Mouse (Mus musculus) liver, embryonic 13.5 days (tissue): ENCODE results near the gene Vim. TPM values are rescaled to one million over a fixed set of nuclear protein-coding genes. Genes with fewer than 3 reads are reported as not detected.

ENCODE experiments used
- ATAC-seq: fragments of 200-750 bp; cut with Nextera tagmentation; 2 replicates; pipeline ENCODE4 v1.8.0; 2017; ENCODE audit warnings: low read depth, mild to moderate bottlenecking, moderate number of reproducible peaks, moderate library complexity
- DNase-seq: peaks from one replicate; pipeline ENCODE4 v3.0.0; 2022
- H3K27ac ChIP-seq: fragments of 300-500 bp; sonication (generic); 2 replicates; pipeline ENCODE4 v1.5.1; 2015; ENCODE audit warnings: moderate library complexity, mild to moderate bottlenecking, inconsistent platforms
- H3K27me3 ChIP-seq: fragments of 300-500 bp; sonication (generic); 2 replicates; pipeline ENCODE4 v1.6.1; 2015; ENCODE audit warnings: mild to moderate bottlenecking, inconsistent platforms
- H3K36me3 ChIP-seq: fragments of 300-500 bp; sonication (generic); 2 replicates; pipeline ENCODE4 v1.6.1; 2015; ENCODE audit warnings: mild to moderate bottlenecking, inconsistent platforms
- H3K4me1 ChIP-seq: fragments of 300-500 bp; sonication (generic); replicated peaks from 2 replicates; pipeline ENCODE4 v1.6.1; 2015; ENCODE audit warnings: inconsistent platforms
- H3K4me2 ChIP-seq: fragments of 300-500 bp; sonication (generic); 2 replicates; pipeline ENCODE4 v1.6.1; 2015; ENCODE audit warnings: inconsistent platforms, mild to moderate bottlenecking, moderate library complexity
- H3K4me3 ChIP-seq: fragments of 300-500 bp; sonication (generic); replicated peaks from 2 replicates; pipeline ENCODE4 v1.5.1; 2015; ENCODE audit warnings: mild to moderate bottlenecking, inconsistent platforms
- H3K9ac ChIP-seq: fragments of 300-500 bp; sonication (generic); 2 replicates; pipeline ENCODE4 v1.6.1; 2015; ENCODE audit warnings: mild to moderate bottlenecking, inconsistent platforms
- H3K9me3 ChIP-seq: fragments of 300-500 bp; sonication (generic); replicated peaks from 2 replicates; pipeline ENCODE4 v1.6.1; 2016; ENCODE audit warnings: inconsistent platforms
- WGBS: fragments of 180-500 bp; shearing (Covaris S2); methylation state at CpG from one replicate; pipeline ENCODE4 v1.1.7; 2015; ENCODE audit not compliant: insufficient replicate concordance; 5-methylcytosine and 5-hydroxymethylcytosine counted together
- polyA plus RNA-seq: library from polyadenylated mRNA; unstranded; fragments of >200 nt; fragmentation: Nextera tagmentation; extraction: Ambion mirVana; gene quantifications from 2 replicates; pipeline ENCODE4 v1.2.1, GENCODE M21; 2015

The Vim gene
- polyA plus RNA-seq, 1 experiment from 2014 or later: 95.1 TPM

DNA sequence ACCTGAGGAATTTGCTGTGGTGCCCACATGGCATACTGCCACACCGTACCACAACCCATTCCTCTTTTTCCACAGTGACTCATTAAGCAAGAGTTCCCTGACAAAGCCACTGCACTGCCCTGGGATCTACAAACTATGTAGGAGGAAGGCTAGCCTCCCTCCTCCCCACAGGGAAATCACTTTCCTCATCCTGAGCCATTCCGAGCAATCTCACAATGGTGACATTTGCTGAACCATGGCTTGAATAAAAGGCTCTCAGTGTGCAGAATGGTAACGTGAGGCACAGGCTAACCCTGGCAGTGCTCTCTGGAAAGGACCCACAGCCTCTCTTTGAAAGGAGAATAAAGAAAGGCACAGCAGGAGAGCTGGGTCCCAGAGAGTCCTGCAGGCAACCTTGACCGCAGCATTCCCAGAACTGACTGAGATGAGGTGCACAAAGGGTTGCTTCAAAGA is 1.6 kb upstream of the Vim start:
- Histone ChIP-seq H3K4me3 (no peak overlapping the region), H3K4me2 (no peak overlapping the region), H3K27ac (no peak overlapping the region), H3K9ac (no peak overlapping the region), H3K4me1 (peaks cover 31% of the 10 kb centered on the region), H3K9me3 (no peaks in the 10 kb centered on the region), H3K36me3 (no peaks in the 10 kb centered on the region), H3K27me3 (peaks cover 60% of the 10 kb centered on the region)
- 51% methylated on average over 4 of the region's 4 CpGs for WGBS
- ATAC-seq: no peak
- DNase-seq: no peak

DNA sequence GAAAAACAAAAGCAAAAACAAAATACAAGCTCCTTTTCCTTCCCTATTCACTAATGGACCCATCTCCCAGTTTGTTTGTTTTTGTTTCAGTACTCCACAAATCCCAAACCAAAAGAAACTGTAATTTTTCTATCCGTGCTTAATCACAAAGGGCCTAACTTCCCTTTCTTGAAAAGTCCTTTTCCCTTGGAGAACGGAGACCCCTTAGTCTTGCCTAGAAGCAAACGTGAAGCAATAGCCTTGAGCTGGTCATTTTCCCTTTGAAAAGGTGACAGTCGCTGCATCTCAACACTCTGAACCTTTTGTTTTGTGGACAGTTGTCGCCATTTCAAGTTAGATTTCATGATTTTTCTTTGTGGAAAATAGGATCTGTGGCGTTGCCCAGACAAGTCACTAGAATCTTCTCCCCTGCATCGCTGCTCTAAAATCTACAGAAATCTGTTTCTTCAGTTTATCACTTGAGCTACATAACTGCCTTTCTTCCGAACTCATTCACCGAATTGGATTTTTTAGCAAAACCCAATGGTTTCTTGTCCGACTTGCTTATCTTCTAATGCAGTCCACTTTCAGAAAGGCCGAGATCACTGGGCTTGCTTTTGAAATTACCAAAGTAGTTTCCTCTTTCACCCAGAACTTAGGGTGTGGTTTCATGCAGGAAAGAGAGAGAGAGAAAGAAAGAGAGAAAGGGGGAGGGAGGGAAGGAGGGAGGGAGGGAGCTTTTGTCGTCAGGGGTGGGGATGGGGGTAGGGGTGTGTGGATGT is 900 bp upstream of the Vim start:
- no peak for DNase-seq
- WGBS: 5% methylated on average over 12 of the region's 12 CpGs
- peaks cover 60% of the 10 kb centered on the region for H3K27me3 ChIP-seq

DNA sequence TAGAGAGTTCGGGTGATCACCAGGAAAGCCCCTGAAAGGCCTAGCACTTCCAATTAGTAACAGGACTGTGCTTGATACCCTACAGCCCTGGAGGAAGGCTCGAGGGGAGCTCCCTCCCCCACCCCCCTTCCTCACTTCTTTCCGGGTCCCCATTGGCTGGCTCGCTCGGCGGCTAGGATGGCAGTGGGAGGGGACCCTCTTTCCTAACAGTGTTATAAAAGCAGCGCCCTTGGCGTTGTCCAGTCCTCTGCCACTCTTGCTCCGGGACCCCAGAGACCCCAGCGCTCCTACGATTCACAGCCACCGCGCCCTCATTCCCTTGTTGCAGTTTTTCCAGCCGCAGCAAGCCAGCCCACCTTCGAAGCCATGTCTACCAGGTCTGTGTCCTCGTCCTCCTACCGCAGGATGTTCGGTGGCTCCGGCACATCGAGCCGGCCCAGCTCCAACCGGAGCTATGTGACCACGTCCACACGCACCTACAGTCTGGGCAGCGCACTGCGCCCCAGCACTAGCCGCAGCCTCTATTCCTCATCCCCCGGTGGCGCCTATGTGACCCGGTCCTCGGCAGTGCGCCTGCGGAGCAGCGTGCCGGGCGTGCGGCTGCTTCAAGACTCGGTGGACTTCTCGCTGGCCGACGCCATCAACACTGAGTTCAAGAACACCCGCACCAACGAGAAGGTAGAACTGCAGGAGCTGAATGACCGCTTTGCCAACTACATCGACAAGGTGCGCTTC is 506 bp downstream of the Vim start:
- Histone ChIP-seq H3K9ac (peak overlapping the region; percentile 67), H3K27me3 (peaks cover 63% of the 10 kb centered on the region), H3K4me3 (peak overlapping the region; percentile 60), H3K9me3 (no peaks in the 10 kb centered on the region), H3K4me1 (peaks cover 31% of the 10 kb centered on the region), H3K4me2 (peak overlapping the region; percentile 66), H3K36me3 (0 out of 2 replicates have a peak, but pooled peaks cover 2% of the 10 kb centered on the region), H3K27ac (peak overlapping the region; percentile 49)
- peak; percentile 15 for DNase-seq
- under 1% methylated on average over 46 of the region's 46 CpGs for WGBS
- ATAC-seq: peak; percentile 71

More for the DNA sequence above, 900 bp upstream of the Vim start:
- ATAC-seq: no peak; the same call in 1 of the 2 replicates
- no peaks in the 10 kb centered on the region for H3K9me3 ChIP-seq
- no peaks in the 10 kb centered on the region for H3K36me3 ChIP-seq
- peak overlapping the region; percentile 58 for H3K27ac ChIP-seq
- no peak overlapping the region for H3K9ac ChIP-seq
- H3K4me1 ChIP-seq: peaks cover 31% of the 10 kb centered on the region
- H3K4me3 ChIP-seq: peak overlapping the region; percentile 60
- peak overlapping the region; percentile 66 for H3K4me2 ChIP-seq

DNA sequence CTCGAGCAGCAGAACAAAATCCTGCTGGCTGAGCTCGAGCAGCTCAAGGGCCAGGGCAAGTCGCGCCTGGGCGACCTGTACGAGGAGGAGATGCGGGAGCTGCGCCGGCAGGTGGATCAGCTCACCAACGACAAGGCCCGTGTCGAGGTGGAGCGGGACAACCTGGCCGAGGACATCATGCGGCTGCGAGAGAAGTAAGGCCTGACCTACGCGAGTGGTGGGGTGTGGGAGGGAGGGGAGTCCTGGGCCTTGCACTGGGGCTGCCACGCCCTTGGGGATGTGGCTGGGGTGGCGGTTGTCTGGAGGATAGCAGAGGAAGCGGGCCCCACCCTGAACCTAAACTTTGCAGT is 1.0 kb downstream of the Vim start:
- Histone ChIP-seq H3K27ac (peak overlapping the region; percentile 49), H3K9me3 (no peaks in the 10 kb centered on the region), H3K4me2 (peak overlapping the region; percentile 66), H3K4me3 (peak overlapping the region; percentile 60), H3K36me3 (0 out of 2 replicates have a peak, but pooled peaks cover 2% of the 10 kb centered on the region), H3K27me3 (peaks cover 63% of the 10 kb centered on the region), H3K4me1 (peaks cover 31% of the 10 kb centered on the region), H3K9ac (peak overlapping the region; percentile 67)
- peak; percentile 42 for DNase-seq
- under 1% methylated on average over 21 of the region's 21 CpGs for WGBS
- peak; percentile 76 for ATAC-seq

DNA sequence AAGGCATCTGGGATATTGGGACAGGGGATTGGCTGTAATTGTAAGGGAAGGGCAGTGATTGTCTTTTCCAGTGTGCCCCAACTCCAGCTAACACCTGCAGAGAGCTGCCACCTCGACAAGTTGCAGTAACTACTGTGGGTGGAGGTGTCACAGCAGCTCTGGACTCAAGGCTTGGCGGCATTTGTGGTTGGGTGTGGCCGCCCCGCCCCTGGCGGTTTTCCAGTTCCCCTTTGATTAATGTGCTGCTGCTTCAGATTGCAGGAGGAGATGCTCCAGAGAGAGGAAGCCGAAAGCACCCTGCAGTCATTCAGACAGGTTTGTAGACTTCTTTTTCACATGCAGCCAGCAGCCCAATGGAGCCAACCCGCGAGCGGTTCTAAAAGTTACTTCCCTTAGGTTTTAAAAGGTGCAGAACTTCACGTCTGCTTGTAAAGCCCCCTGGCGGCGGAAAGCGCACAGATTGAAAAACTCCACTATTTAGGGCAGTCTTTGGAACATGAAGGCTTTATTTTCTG is 1.6 kb downstream of the Vim start:
- ATAC-seq: peak; percentile 41; the same call in 1 of the 2 replicates
- Histone ChIP-seq H3K4me1 (peaks cover 31% of the 10 kb centered on the region), H3K4me3 (peak overlapping the region; percentile 60), H3K36me3 (0 out of 2 replicates have a peak, but pooled peaks cover 5% of the 10 kb centered on the region), H3K27me3 (peaks cover 60% of the 10 kb centered on the region), H3K27ac (peak overlapping the region; percentile 49), H3K4me2 (peak overlapping the region; percentile 66), H3K9me3 (no peaks in the 10 kb centered on the region), H3K9ac (peak overlapping the region; percentile 67)
- DNase-seq: peak; percentile 50
- WGBS: 1% methylated on average over 13 of the region's 13 CpGs

DNA sequence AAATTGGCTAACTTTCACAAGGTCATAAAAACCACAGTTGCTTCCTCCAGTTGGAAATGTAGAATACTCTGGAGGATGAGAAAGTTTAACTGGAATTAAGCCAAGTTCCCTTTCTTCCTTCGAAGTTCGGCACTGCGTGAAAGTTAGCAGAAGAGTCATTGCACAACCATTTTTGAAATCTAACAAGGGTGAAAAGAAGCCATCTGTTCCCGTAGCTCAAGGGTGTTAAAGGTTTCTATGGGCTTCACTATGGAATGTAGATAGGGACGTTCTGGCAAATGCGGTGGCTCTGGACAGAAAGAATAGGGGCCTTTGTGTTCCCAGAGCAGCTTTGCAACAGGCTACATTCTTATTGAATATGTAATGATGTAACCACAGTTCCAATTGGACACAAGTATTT is 2.2 kb downstream of the Vim start:
- Histone ChIP-seq H3K36me3 (0 out of 2 replicates have a peak, but pooled peaks cover 5% of the 10 kb centered on the region), H3K9me3 (no peaks in the 10 kb centered on the region), H3K4me2 (peak overlapping the region; percentile 66), H3K27me3 (peaks cover 54% of the 10 kb centered on the region), H3K4me3 (peak overlapping the region; percentile 60), H3K9ac (peak overlapping the region; percentile 67), H3K27ac (no peak overlapping the region), H3K4me1 (peaks cover 31% of the 10 kb centered on the region)
- 50% methylated on average over 6 of the region's 6 CpGs for WGBS
- ATAC-seq (no peak), DNase-seq (no peak)

DNA sequence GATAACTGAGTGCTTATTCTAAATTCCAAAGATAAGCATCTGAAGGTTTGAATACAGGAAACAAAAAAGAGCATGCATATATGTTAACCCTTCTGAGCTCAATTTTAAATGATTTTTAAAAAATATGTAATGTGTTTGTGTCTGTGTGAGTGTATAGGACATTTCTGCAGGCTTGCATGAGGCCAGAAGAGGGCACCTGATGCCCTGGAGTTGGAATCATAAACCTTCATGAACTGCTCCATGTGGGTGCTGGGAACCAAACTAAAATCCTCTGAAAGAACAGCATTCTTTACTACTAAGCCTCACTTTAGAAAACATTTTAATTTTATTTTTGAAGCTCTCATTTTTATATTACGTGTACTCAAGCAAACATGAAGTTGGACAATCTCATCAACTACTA is 3.7 kb downstream of the Vim start:
- H3K36me3 ChIP-seq: 0 out of 2 replicates have a peak, but pooled peaks cover 5% of the 10 kb centered on the region
- peaks cover 45% of the 10 kb centered on the region for H3K27me3 ChIP-seq
- no peaks in the 10 kb centered on the region for H3K9me3 ChIP-seq
- no peak overlapping the region for H3K4me3 ChIP-seq
- WGBS: 75% methylated on average over 1 of the region's 1 CpGs
- no peak overlapping the region for H3K4me2 ChIP-seq
- DNase-seq: no peak
- peaks cover 31% of the 10 kb centered on the region for H3K4me1 ChIP-seq
- no peak for ATAC-seq
- H3K9ac ChIP-seq: no peak overlapping the region
- H3K27ac ChIP-seq: no peak overlapping the region

DNA sequence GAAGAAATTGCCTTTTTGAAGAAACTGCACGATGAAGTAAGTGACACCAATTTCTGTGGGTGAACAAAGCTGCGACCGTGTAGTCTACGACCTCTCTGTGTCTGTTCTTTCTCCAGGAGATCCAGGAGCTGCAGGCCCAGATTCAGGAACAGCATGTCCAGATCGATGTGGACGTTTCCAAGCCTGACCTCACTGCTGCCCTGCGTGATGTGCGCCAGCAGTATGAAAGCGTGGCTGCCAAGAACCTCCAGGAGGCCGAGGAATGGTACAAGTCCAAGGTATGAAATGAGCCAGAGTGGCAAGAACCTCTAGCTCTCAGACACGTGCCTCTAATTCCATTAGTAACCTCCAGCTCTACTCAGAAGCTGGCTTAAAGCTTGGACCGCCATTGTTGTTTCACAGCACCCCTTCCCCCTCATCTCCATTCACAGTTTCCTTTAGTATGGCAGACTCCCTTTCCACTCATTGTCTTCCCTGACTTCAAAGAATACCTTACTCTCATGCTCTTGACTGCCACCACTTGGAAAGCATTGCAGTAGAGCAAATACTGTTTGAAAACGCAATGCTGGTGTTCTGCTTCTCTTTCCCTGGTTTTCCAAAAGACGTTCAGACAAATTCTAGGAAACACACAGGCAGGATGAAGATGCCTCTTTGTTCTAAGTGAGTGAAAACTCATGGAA is 4.9 kb downstream of the Vim start:
- 73% methylated on average over 14 of the region's 14 CpGs for WGBS
- Histone ChIP-seq H3K27ac (no peak overlapping the region), H3K9ac (no peak overlapping the region), H3K36me3 (0 out of 2 replicates have a peak, but pooled peaks cover 5% of the 10 kb centered on the region), H3K4me2 (no peak overlapping the region), H3K9me3 (no peaks in the 10 kb centered on the region), H3K4me3 (no peak overlapping the region), H3K27me3 (peaks cover 33% of the 10 kb centered on the region), H3K4me1 (peaks cover 24% of the 10 kb centered on the region)
- ATAC-seq (no peak), DNase-seq (no peak)

DNA sequence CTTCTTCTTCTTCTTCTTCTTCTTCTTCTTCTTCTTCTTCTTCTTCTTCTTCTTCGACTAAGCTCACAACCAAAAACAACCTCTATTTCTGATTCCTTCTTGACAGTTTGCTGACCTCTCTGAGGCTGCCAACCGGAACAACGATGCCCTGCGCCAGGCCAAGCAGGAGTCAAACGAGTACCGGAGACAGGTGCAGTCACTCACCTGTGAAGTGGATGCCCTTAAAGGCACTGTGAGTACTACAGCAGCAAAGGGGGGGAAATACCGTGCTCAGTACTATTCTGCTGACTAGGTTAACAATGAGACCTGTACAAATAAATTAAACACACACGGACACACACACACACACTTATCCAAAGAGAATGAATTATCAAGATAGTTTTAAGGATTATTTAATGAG is 5.6 kb downstream of the Vim start:
- H3K9me3 ChIP-seq: no peaks in the 10 kb centered on the region
- peaks cover 26% of the 10 kb centered on the region for H3K27me3 ChIP-seq
- H3K4me1 ChIP-seq: peaks cover 17% of the 10 kb centered on the region
- no peak overlapping the region for H3K27ac ChIP-seq
- DNase-seq (no peak), ATAC-seq (no peak)
- H3K9ac ChIP-seq: no peak overlapping the region
- no peak overlapping the region for H3K4me3 ChIP-seq
- 0 out of 2 replicates have a peak, but pooled peaks cover 5% of the 10 kb centered on the region for H3K36me3 ChIP-seq
- WGBS: 78% methylated on average over 8 of the region's 8 CpGs
- H3K4me2 ChIP-seq: no peak overlapping the region

DNA sequence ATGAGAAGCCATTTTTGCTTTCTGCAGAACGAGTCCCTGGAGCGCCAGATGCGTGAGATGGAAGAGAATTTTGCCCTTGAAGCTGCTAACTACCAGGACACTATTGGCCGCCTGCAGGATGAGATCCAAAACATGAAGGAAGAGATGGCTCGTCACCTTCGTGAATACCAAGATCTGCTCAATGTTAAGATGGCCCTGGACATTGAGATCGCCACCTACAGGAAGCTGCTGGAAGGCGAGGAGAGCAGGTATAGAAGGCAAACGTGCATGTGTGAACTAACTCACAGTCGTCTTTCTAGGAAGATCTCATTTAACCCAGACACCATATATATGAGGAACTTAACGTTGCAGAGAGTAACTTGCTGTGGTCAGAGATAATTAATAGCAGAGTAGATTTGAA is 6.3 kb downstream of the Vim start:
- Histone ChIP-seq H3K36me3 (0 out of 2 replicates have a peak, but pooled peaks cover 5% of the 10 kb centered on the region), H3K27me3 (peaks cover 19% of the 10 kb centered on the region), H3K9me3 (no peaks in the 10 kb centered on the region), H3K27ac (no peak overlapping the region), H3K4me2 (no peak overlapping the region), H3K4me3 (no peak overlapping the region), H3K9ac (no peak overlapping the region), H3K4me1 (peaks cover 10% of the 10 kb centered on the region)
- WGBS: 51% methylated on average over 11 of the region's 11 CpGs
- DNase-seq: no peak
- 0 out of 2 replicates have a peak, but pooled peaks have one; percentile 39 for ATAC-seq

DNA sequence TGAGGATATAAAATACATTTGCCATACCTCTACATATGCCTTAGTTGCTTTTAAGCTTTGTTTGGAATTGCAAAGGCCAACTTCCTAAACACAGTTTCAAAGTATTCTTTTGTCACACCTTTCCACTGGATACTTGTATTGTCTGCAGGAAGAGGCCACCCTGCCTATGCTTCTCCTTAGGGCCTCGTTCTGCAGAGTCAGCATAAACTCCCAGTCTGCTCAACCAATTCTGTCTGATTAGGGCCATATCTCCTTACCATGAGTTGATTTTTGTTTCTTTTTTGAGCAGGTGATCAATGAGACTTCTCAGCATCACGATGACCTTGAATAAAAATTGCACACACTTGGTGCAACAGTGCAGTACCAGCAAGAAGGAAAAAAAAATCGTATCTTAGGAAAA is 8.5 kb downstream of the Vim start:
- Histone ChIP-seq H3K9ac (no peak overlapping the region), H3K9me3 (no peaks in the 10 kb centered on the region), H3K36me3 (0 out of 2 replicates have a peak, but pooled peaks cover 5% of the 10 kb centered on the region), H3K27me3 (peaks cover 3% of the 10 kb centered on the region; the same call in 1 of the 2 replicates), H3K4me1 (no peaks in the 10 kb centered on the region), H3K4me3 (no peak overlapping the region), H3K27ac (no peak overlapping the region), H3K4me2 (no peak overlapping the region)
- DNase-seq (no peak), ATAC-seq (no peak)
- WGBS: 56% methylated on average over 3 of the region's 3 CpGs
